Mouse (Mus musculus) myocyte (in vitro differentiated cells): ENCODE data around the gene Pacs1. TPM values are rescaled to one million over a fixed set of nuclear protein-coding genes. Genes with fewer than 3 reads are reported as not detected.

Source experiments
- H3K27me3 ChIP-seq: one replicate; pipeline ENCODE4 v1.6.1; 2011; ENCODE audit not compliant: control insufficient read depth, insufficient read depth, insufficient read length
- H3K36me3 ChIP-seq: one replicate; pipeline ENCODE4 v1.6.1; 2011; ENCODE audit not compliant: control insufficient read depth, insufficient read depth
- H3K4me2 ChIP-seq: one replicate; pipeline ENCODE4 v1.6.1; 2011; ENCODE audit warnings: low read depth, control low read depth
- H3K4me3 ChIP-seq: one replicate; pipeline ENCODE4 v1.5.1; 2011; ENCODE audit warnings: mild to moderate bottlenecking, control low read depth, moderate library complexity
- H3K79me2 ChIP-seq: one replicate; pipeline ENCODE4 v1.6.1; 2011; ENCODE audit not compliant: control insufficient read depth, insufficient read depth
- H3ac ChIP-seq: one replicate; pipeline ENCODE4 v1.6.1; 2011; ENCODE audit not compliant: control insufficient read depth, insufficient read length
- CEBPB ChIP-seq: IDR thresholded peaks from 2 replicates; pipeline ENCODE4 v1.6.1; 2011; ENCODE audit warnings: mild to moderate bottlenecking, moderate library complexity; ENCODE audit not compliant: poor library complexity, insufficient read depth, severe bottlenecking
- E2F4 ChIP-seq: IDR thresholded peaks from one replicate; pipeline ENCODE4 v1.6.1; 2011; ENCODE audit warnings: mild to moderate bottlenecking, control low read depth, moderate library complexity; ENCODE audit not compliant: insufficient read depth
- MAX ChIP-seq: IDR thresholded peaks from one replicate; pipeline ENCODE4 v1.6.1; 2011; ENCODE audit warnings: low read depth, mild to moderate bottlenecking, control low read depth
- MYOD1 ChIP-seq, 3 experiments: IDR thresholded peaks; one replicate each; pipeline ENCODE4 v1.6.1; 2011; ENCODE audit warnings: control low read depth in 2 of 3, low read depth in 2 of 3, mild to moderate bottlenecking in 2 of 3, moderate library complexity in 1 of 3; ENCODE audit not compliant: insufficient read length in 2 of 3, control insufficient read depth in 1 of 3
- MYOG ChIP-seq, 3 experiments: IDR thresholded peaks; one replicate each; pipeline ENCODE4 v1.6.1; 2011; ENCODE audit warnings: control low read depth in 2 of 3, low read depth in 2 of 3, mild to moderate bottlenecking in 2 of 3; ENCODE audit not compliant: insufficient read length in 2 of 3, control insufficient read depth in 1 of 3, insufficient read depth in 1 of 3
- POLR2A ChIP-seq: IDR thresholded peaks from one replicate; pipeline ENCODE4 v1.6.1; 2011; ENCODE audit warnings: low read depth, mild to moderate bottlenecking, control low read depth, moderate library complexity; ENCODE audit not compliant: insufficient read length
- POLR2AphosphoS2 ChIP-seq: IDR thresholded peaks from one replicate; pipeline ENCODE4 v1.6.1; 2011; ENCODE audit warnings: low read depth, control low read depth; ENCODE audit not compliant: insufficient read length
- REST ChIP-seq: IDR thresholded peaks from one replicate; pipeline ENCODE4 v1.6.1; 2011; ENCODE audit warnings: mild to moderate bottlenecking, control low read depth, moderate library complexity; ENCODE audit not compliant: insufficient read depth, insufficient read length
- SRF ChIP-seq: IDR thresholded peaks from one replicate; pipeline ENCODE4 v1.6.1; 2011; ENCODE audit warnings: low read depth; ENCODE audit not compliant: control insufficient read depth, insufficient read length
- TCF12 ChIP-seq: IDR thresholded peaks from one replicate; pipeline ENCODE4 v1.6.1; 2011; ENCODE audit warnings: mild to moderate bottlenecking, control low read depth; ENCODE audit not compliant: poor library complexity, insufficient read depth, severe bottlenecking
- TCF3 ChIP-seq: IDR thresholded peaks from one replicate; pipeline ENCODE4 v1.6.1; 2011; ENCODE audit warnings: low read depth, control low read depth; ENCODE audit not compliant: insufficient read length
- USF1 ChIP-seq: IDR thresholded peaks from one replicate; pipeline ENCODE4 v1.6.1; 2011; ENCODE audit warnings: low read depth, mild to moderate bottlenecking, control low read depth, moderate library complexity
- polyA plus RNA-seq: library from polyadenylated mRNA; unstranded; fragments of >200 nt; fragmentation: generic; extraction: Trizol; gene quantifications from one replicate; pipeline ENCODE4 v1.2.1, GENCODE M21; 2012; ENCODE audit warnings: missing spikeins

Pacs1 gene
- polyA plus RNA-seq, 1 experiment, result 6.5 TPM

DNA sequence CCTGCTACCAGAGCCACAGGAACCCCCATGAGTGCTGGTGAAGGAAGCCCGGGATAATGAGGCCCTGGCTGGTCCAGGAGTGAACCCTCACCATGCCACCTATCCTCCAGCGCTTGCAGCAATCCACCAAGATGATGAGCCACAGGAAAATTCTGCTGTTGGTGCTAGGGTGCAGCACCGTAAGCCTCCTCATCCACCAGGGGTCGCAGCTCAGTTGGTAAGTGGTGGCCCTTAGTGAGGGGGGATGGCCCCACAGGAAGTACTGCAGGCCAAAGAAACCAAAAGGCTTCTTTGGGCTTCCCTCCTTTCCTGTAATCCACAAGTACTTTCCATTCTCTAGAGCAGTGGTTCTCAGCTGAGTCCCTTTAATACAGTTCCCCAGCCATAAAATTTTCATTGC is 29.5 kb upstream of the Pacs1 start:
- no peaks in the 10 kb centered on the region for H3K36me3 ChIP-seq

DNA sequence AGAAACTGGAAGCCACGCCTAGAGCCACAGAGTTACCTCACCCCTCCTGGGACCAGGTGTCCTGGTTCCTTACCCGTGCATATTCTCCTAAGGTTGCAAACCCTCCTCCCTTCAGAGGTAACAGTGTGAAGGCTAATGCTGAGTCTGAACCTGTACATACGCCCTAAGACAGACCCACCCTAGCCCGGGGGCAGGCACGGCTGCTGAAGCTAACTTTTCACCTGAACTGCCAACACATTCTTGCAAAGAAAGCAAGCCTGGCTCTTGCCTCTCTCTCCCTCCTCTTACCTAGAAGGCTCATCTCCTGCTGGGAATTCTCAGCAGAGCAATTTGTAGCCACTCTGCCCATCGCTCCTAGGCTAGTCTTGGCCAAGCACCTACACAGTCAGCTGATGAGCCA is 27.7 kb upstream of the Pacs1 start:
- no peaks in the 10 kb centered on the region for H3K27me3 ChIP-seq
- H3K36me3 ChIP-seq, result no peaks in the 10 kb centered on the region
- TF ChIP-seq USF1 (no peak), POLR2A (no peak), MYOG (IDR thresholded peaks at IDR 0.05; ENCODE audit: control insufficient read depth in 1 of 3, insufficient read depth in 1 of 3, insufficient read length in 2 of 3, low read depth in 2 of 3) (no peak), CEBPB (no peak)
- H3K4me3 ChIP-seq, result no peak overlapping the region
- H3ac ChIP-seq, result no peak overlapping the region
- no peaks in the 10 kb centered on the region for H3K79me2 ChIP-seq
- no peak overlapping the region for H3K4me2 ChIP-seq

More for the DNA sequence above, 29.5 kb upstream of the Pacs1 start:
- no peaks in the 10 kb centered on the region for H3K79me2 ChIP-seq
- no peak overlapping the region for H3K4me2 ChIP-seq
- no peak overlapping the region for H3ac ChIP-seq
- H3K4me3 ChIP-seq, result no peak overlapping the region
- no peaks in the 10 kb centered on the region for H3K27me3 ChIP-seq
- TF ChIP-seq MYOG (IDR thresholded peaks at IDR 0.05; ENCODE audit: control insufficient read depth in 1 of 3, insufficient read depth in 1 of 3, insufficient read length in 2 of 3, low read depth in 2 of 3) (no peak), REST (no peak), SRF (no peak), MYOD1 (IDR thresholded peaks at IDR 0.05; ENCODE audit: control insufficient read depth in 1 of 3, insufficient read length in 2 of 3, low read depth in 2 of 3) (no peak), TCF3 (no peak), POLR2AphosphoS2 (no peak), E2F4 (no peak), CEBPB (no peak)

DNA sequence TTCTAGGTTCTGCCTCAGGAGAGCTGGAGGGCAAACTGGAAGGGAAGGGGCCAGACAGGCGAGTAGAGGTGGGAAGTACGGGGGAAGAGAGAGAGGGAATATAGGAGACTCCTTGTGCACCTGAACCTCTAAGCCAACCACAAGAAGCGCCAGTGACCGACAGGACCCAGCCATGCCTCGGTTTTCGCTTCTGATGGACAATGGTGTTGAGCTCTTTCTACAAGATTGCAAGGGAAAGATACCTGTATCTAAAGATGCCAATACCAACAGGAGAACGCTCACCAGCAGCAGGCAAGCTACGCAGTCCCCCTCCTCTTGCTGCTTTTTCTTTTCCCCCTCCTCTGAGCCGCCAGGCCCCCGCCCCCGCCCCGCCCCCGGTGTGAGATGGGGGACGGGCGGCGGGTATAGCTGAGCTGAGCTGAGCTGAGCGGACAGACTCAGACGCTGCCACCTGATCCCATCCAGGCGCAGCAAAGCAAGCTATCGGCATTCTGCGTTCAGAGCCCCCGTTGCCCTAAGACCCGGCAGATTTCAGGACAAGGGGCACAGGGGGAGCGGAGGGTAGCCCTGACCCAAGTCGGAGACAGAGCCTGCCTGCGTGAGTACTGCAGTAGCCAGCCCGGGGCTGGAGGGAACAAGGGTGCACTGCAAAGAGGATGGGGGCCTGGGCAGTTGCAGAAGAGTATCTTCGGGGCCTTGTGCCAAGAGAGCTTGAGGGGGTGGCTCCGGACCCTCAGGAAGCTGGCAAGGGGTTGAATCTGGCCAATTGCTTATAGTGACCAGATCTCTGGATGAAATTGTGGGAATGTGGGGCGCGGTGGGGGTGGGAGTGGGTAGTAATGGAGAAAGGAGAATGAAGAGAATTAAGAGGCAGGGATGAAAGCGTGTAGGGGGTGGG is 25.2 kb upstream of the Pacs1 start, which contains the start of gene Gal3st3:
Gal3st3 (plus strand) TSS at position 429 of the 898 bp plus-strand sequence.
- TF ChIP-seq USF1 (no peak), TCF3 (no peak), E2F4 (no peak), POLR2AphosphoS2 (no peak)
- Histone ChIP-seq H3K4me2 (no peak within 1 kb of the TSS), H3K79me2 (peaks cover 19% of the 10 kb centered on the region), H3ac (no peak within 1 kb of the TSS), H3K27me3 (no peaks in the 10 kb centered on the region), H3K4me3 (no peak within 1 kb of the TSS), H3K36me3 (peaks cover 9% of the 10 kb centered on the region)

DNA sequence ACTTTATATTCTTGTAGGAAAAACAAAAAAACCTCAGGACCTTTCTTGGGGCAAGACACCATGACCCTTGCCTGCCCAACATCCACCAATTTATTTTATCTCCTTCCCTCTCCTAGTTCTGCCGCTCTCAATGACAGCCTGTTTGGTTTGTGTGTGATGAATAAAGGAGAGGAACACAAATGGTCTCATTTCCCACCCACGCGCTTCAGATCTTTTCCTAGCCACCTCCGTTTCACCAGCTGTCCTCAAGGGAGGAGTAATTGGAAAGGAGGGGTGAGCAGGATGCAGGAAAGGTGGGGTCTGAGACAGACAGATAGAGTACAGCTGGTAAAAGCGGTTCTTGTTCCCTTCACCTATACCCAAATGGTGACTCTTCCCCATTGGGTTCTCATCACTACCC is 23.7 kb upstream of the Pacs1 start:
- Histone ChIP-seq H3K27me3 (no peaks in the 10 kb centered on the region), H3K79me2 (peaks cover 23% of the 10 kb centered on the region), H3ac (no peak overlapping the region), H3K4me2 (peak overlapping the region; percentile 86), H3K36me3 (peaks cover 24% of the 10 kb centered on the region), H3K4me3 (peak overlapping the region; percentile 84)
- TF ChIP-seq CEBPB (no peak), POLR2AphosphoS2 (no peak), TCF12 (no peak), MYOD1 (IDR thresholded peaks at IDR 0.05; ENCODE audit: control insufficient read depth in 1 of 3, insufficient read length in 2 of 3, low read depth in 2 of 3) (peak in 1 of 3 experiments; percentile 12), SRF (no peak), USF1 (no peak), MYOG (IDR thresholded peaks at IDR 0.05; ENCODE audit: control insufficient read depth in 1 of 3, insufficient read depth in 1 of 3, insufficient read length in 2 of 3, low read depth in 2 of 3) (no peak), E2F4 (no peak)

DNA sequence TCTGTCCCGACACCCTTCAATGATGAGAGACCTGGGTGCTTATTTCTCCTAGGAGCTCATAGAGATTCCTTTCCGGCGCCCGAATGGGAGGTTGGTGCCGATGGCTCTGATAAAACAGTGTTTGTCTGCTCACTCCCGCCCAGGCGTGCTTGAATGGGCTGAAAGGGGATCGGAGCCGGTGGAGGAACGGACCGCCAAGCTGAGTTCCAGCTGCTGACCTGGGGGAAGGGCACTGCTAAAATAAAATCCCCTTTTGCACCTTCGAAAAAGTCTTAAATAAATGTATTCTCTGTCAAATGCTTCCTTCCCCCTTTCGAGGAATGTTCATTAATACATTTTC is 22.8 kb upstream of the Pacs1 start:
- no peak for TF ChIP-seq USF1
- no peak for TF ChIP-seq CEBPB
- TF ChIP-seq MAX, result no peak
- no peak for TF ChIP-seq SRF
- TF ChIP-seq MYOD1 (IDR thresholded peaks at IDR 0.05; ENCODE audit: control insufficient read depth in 1 of 3, insufficient read length in 2 of 3, low read depth in 2 of 3), result no peak
- no peak for TF ChIP-seq POLR2A
- TF ChIP-seq REST, result no peak
- TF ChIP-seq POLR2AphosphoS2, result no peak
- TF ChIP-seq TCF12, result no peak
- no peak for TF ChIP-seq TCF3
- Histone ChIP-seq H3K4me2 (peak overlapping the region; percentile 86), H3K36me3 (peaks cover 33% of the 10 kb centered on the region), H3ac (peak overlapping the region; percentile 30), H3K4me3 (peak overlapping the region; percentile 84), H3K27me3 (no peaks in the 10 kb centered on the region), H3K79me2 (peaks cover 23% of the 10 kb centered on the region)
